In genomic region chr5:14182156-14182555, GRCm38 (mm10) we compare ENCODE assay signal across 26 mouse cellular contexts.
"Had no signal": no experiment of that assay in that cellular context is flagged by ENCODE, and none has a peak within 500 bp of the region (broad histone marks: within the 10 kb centered on the region; RNA-seq: fewer than 3 reads in every experiment).

No protein-coding gene starts in this region.

- H3K4me2 ChIP-seq: limb, embryonic 12.5 days; limb, embryonic 13.5 days; limb, embryonic 15.5 days; liver, embryonic 11.5 days; liver, embryonic 12.5 days; liver, embryonic 13.5 days; liver, embryonic 15.5 days; lung, embryonic 14.5 days; lung, embryonic 15.5 days; midbrain, embryonic 11.5 days; midbrain, embryonic 12.5 days; midbrain, embryonic 13.5 days; midbrain, embryonic 15.5 days had no signal

- H3K27me3 ChIP-seq: limb, embryonic 12.5 days; limb, embryonic 13.5 days; limb, embryonic 15.5 days; liver, embryonic 12.5 days; liver, embryonic 13.5 days; liver, embryonic 15.5 days; lung, embryonic 15.5 days; megakaryocyte, embryonic 14.5 days; midbrain, embryonic 12.5 days; midbrain, embryonic 13.5 days; midbrain, embryonic 15.5 days had no signal

- H3K36me3 ChIP-seq: limb, embryonic 10.5 days; limb, embryonic 12.5 days; limb, embryonic 13.5 days; limb, embryonic 15.5 days; liver, embryonic 12.5 days; liver, embryonic 13.5 days; liver, embryonic 15.5 days; lung, embryonic 15.5 days; midbrain, embryonic 10.5 days; midbrain, embryonic 12.5 days; midbrain, embryonic 13.5 days; midbrain, embryonic 15.5 days had no signal

- H3K4me3 ChIP-seq: limb, embryonic 10.5 days; limb, embryonic 12.5 days; limb, embryonic 13.5 days; limb, embryonic 15.5 days; liver, embryonic 12.5 days; liver, embryonic 13.5 days; liver, embryonic 15.5 days; lung, embryonic 15.5 days; megakaryocyte, embryonic 14.5 days; midbrain, embryonic 10.5 days; midbrain, embryonic 12.5 days; midbrain, embryonic 13.5 days; midbrain, embryonic 15.5 days had no signal

- DNase-seq: left cerebral cortex, postnatal 4 days; liver; liver, embryonic 13.5 days; liver, postnatal 0 days; lung, adult 18-20 months; lung, adult 2 months; lung, embryonic 14.5 days; lung, postnatal 10 days; lung, postnatal 14 days; lung, postnatal 36 days; lung, postnatal 4 days; midbrain, embryonic 14.5 days had no signal
